Mouse (Mus musculus): ENCODE results near the gene Chtop. TPM values are rescaled to one million over a fixed set of nuclear protein-coding genes. Genes with fewer than 3 reads are reported as not detected.
A peak's percentile ranks its signal among the peaks of the same experiment; 100 is the strongest.

Gene Chtop
- total and polyA plus RNA-seq, 2 experiments from 2014 or later: 85.1 to 117 TPM

DNA sequence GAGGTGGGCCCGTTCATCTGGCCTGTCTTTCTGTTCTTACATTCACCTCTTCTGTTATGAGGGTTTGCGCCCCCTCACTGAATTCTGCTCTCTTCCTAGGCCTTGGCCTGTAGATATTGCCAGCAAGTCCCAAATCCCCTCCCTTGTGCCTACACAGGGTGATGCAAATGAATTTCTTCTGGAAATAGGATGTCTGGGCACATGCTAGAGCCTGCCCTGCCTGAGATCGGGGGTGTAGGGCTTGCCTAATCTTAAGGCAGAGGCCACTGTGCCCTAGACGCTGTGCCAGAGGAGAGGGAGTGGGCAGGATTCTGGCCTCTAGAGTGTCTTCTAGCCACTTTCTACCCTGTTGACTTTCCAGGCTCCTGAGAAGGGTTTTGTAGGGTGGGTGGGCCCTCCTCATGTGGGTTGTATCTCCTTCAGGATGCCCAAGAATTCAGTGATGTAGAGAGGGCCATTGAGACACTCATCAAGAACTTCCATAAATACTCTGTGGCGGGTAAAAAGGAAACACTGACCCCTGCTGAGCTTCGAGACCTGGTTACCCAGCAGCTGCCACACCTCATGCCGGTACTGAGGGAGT lies 18.1 kb upstream of the Chtop start:
- WGBS: 90% methylated on average over 7 of the region's 7 CpGs
- DNase-seq (ENCODE audit: low spot score) (no peak), ATAC-seq (ENCODE audit: insufficient read depth, low read depth) (no peak)
- no peak overlapping the region for H3K27ac ChIP-seq (ENCODE audit: low read depth)
- H3K9ac ChIP-seq (replicated peaks; ENCODE audit: low read depth, low read length): no peak overlapping the region
- no peak overlapping the region for H3K4me2 ChIP-seq (ENCODE audit: low read depth, low read length)
- H3K4me1 ChIP-seq (ENCODE audit: control insufficient read depth, insufficient read depth): no peaks in the 10 kb centered on the region
- no peak overlapping the region for H3K4me3 ChIP-seq (ENCODE audit: low read depth, low read length)
- TF ChIP-seq CTCF (IDR thresholded peaks at IDR 0.05; ENCODE audit: low read depth): no peak
- peaks cover 14% of the 10 kb centered on the region for H3K36me3 ChIP-seq (replicated peaks; ENCODE audit: control insufficient read depth, insufficient read depth, low read length)
- H3K9me3 ChIP-seq (replicated peaks; ENCODE audit: control insufficient read depth, low read length): no peaks in the 10 kb centered on the region
- no peaks in the 10 kb centered on the region for H3K27me3 ChIP-seq (ENCODE audit: control insufficient read depth, insufficient read depth, low read length)

DNA sequence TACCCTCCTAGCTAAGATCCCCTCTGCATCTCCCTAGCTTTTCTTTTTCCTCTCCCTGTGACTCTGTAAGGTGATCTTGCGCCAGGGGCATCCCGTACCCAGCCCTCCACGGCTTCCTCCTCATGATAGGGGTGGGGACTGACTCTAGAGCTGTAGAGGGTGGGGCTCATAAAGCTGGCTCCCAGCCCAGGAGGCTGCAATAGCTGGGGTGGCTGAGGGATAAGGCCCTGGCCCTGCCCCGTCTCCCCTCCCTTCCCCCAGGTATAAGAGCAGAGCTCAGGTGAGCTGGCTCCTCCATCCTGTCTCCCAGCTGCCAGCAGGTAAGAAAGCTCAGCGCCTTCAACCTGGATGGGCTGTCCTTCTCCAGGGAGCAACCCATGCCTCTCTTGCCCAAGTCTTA lies 17.3 kb upstream of the Chtop start, which contains the start of gene S100a14:
Gene S100a14, plus strand, starts transcription at position 277 of the 400 bp plus-strand sequence.
- H3K27ac ChIP-seq (ENCODE audit: low read depth): no peak within 1 kb of the TSS
- H3K27me3 ChIP-seq (ENCODE audit: control insufficient read depth, insufficient read depth, low read length): no peaks in the 10 kb centered on the region
- no peaks in the 10 kb centered on the region for H3K9me3 ChIP-seq (replicated peaks; ENCODE audit: control insufficient read depth, low read length)
- 26% methylated on average over 5 of the region's 5 CpGs for WGBS
- DNase-seq (ENCODE audit: low spot score) (no peak), ATAC-seq (ENCODE audit: insufficient read depth, low read depth) (no peak)
- peaks cover 14% of the 10 kb centered on the region for H3K36me3 ChIP-seq (replicated peaks; ENCODE audit: control insufficient read depth, insufficient read depth, low read length)
- H3K4me2 ChIP-seq (ENCODE audit: low read depth, low read length): no peak within 1 kb of the TSS
- no peak for TF ChIP-seq CTCF (IDR thresholded peaks at IDR 0.05; ENCODE audit: low read depth)
- TF ChIP-seq EP300 (IDR thresholded peaks at IDR 0.05; ENCODE audit: low read depth): no peak
- no peak within 1 kb of the TSS for H3K9ac ChIP-seq (replicated peaks; ENCODE audit: low read depth, low read length)
- H3K4me3 ChIP-seq (ENCODE audit: low read depth, low read length): no peak within 1 kb of the TSS
- no peaks in the 10 kb centered on the region for H3K4me1 ChIP-seq (ENCODE audit: control insufficient read depth, insufficient read depth)

DNA sequence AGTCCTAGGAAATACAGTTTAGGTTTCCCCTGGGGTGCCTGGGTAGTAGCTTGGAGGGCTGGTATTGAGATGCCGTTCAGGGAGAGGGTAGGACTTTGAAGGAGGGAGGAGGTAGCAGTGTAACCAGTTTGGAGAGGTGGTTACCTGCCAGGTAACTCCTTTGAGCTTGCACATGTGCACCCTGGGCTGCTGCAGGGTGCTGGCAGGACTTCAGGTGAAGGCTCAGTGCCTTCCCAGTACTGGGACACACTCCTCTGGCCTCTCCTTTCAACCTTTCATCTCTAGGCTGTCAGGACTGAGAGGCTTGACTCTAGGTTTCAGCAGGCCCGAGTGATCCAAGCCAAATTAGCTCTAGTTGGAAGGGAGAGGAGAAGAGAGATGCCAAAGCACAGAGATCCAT lies 16.8 kb upstream of the Chtop start:
- TF ChIP-seq CTCF (IDR thresholded peaks at IDR 0.05; ENCODE audit: low read depth) (no peak), EP300 (IDR thresholded peaks at IDR 0.05; ENCODE audit: low read depth) (no peak)
- H3K27me3 ChIP-seq (ENCODE audit: control insufficient read depth, insufficient read depth, low read length): no peaks in the 10 kb centered on the region
- H3K4me2 ChIP-seq (ENCODE audit: low read depth, low read length): no peak overlapping the region
- H3K9ac ChIP-seq (replicated peaks; ENCODE audit: low read depth, low read length): no peak overlapping the region
- ATAC-seq (ENCODE audit: insufficient read depth, low read depth) (no peak), DNase-seq (ENCODE audit: low spot score) (no peak)
- WGBS: 62% methylated on average over 2 of the region's 2 CpGs
- no peaks in the 10 kb centered on the region for H3K4me1 ChIP-seq (ENCODE audit: control insufficient read depth, insufficient read depth)
- no peak overlapping the region for H3K27ac ChIP-seq (ENCODE audit: low read depth)
- no peak overlapping the region for H3K4me3 ChIP-seq (ENCODE audit: low read depth, low read length)
- peaks cover 14% of the 10 kb centered on the region for H3K36me3 ChIP-seq (replicated peaks; ENCODE audit: control insufficient read depth, insufficient read depth, low read length)
- H3K9me3 ChIP-seq (replicated peaks; ENCODE audit: control insufficient read depth, low read length): no peaks in the 10 kb centered on the region

DNA sequence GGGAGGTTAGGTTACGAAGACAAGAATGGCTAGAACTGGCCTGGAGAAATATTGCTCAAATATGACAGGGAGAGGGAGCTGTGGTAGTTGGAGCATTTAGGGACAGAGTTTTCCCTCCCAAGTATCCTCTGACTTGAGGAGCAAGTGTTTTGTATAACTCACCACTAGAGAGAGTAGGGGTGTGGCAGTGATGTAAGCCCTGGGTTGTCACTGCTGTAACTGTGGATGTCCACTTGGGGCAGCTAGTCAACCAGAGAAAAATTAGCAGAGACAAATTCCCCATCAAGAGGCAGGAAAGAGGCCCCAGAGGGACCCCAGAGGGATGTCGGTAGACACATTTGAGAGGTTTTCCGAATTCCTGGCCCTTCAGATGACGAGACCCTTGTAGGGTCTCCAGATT lies 16.1 kb upstream of the Chtop start:
- DNase-seq (ENCODE audit: low spot score): peak; percentile 85
- Histone ChIP-seq H3K27me3 (ENCODE audit: control insufficient read depth, insufficient read depth, low read length) (no peaks in the 10 kb centered on the region), H3K4me1 (ENCODE audit: control insufficient read depth, insufficient read depth) (no peaks in the 10 kb centered on the region), H3K36me3 (replicated peaks; ENCODE audit: control insufficient read depth, insufficient read depth, low read length) (peaks cover 14% of the 10 kb centered on the region), H3K4me2 (ENCODE audit: low read depth, low read length) (no peak overlapping the region), H3K4me3 (ENCODE audit: low read depth, low read length) (no peak overlapping the region), H3K9ac (replicated peaks; ENCODE audit: low read depth, low read length) (no peak overlapping the region), H3K9me3 (replicated peaks; ENCODE audit: control insufficient read depth, low read length) (no peaks in the 10 kb centered on the region), H3K27ac (ENCODE audit: low read depth) (no peak overlapping the region)
- peak; percentile 77 for ATAC-seq (ENCODE audit: insufficient read depth, low read depth)
- 51% methylated on average over 4 of the region's 4 CpGs for WGBS
- no peak for TF ChIP-seq EP300 (IDR thresholded peaks at IDR 0.05; ENCODE audit: low read depth)
- TF ChIP-seq CTCF (IDR thresholded peaks at IDR 0.05; ENCODE audit: low read depth): peak; percentile 78

DNA sequence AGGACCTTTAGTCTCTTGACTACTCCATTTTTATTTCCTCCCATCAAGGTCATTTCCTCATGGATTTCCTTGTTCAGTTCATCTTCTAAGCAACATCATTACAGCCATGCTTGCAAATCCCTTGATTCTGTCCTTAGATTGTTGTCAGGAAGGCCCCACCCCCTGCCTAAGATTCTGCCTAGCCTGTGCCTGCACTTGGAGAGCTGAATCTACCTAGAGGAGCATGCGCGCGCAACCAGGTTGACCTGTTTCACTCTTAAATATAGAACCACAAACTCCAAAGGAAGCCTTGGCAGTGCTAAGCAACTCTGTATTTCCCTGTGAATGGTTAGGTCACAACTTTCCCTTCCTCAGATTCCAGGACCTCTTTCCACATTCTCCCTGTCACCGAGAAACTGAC lies 8.4 kb upstream of the Chtop start:
- no peak for TF ChIP-seq CTCF (IDR thresholded peaks at IDR 0.05; ENCODE audit: low read depth)
- TF ChIP-seq EP300 (IDR thresholded peaks at IDR 0.05; ENCODE audit: low read depth): no peak
- no peak for ATAC-seq (ENCODE audit: insufficient read depth, low read depth)
- 70% methylated on average over 4 of the region's 4 CpGs for WGBS

DNA sequence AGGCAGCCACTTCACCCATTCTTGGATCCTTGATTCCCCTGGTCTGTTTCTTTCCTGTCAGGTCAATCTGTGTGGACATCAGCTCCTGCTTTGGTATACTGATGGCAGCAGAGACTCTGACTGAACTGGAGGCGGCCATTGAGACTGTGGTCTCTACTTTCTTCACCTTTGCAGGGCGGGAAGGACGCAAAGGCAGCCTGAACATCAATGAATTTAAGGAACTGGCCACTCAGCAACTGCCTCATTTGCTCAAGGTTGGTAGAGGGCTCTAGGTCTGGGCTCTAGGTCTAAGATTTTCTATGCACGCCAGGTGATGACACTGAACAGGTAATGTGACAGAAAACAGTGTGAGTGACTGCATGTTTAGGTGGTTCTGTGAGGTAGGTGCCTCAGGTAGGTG lies 6.5 kb upstream of the Chtop start:
- H3K9me3 ChIP-seq (replicated peaks; ENCODE audit: control insufficient read depth, low read length): no peaks in the 10 kb centered on the region
- H3K4me3 ChIP-seq (ENCODE audit: low read depth, low read length): 0 out of 2 replicates have a peak overlapping the region, but pooled peaks have one; percentile 65
- H3K36me3 ChIP-seq (replicated peaks; ENCODE audit: control insufficient read depth, insufficient read depth, low read length): peaks cover 7% of the 10 kb centered on the region; the same call in 1 of the 2 replicates
- DNase-seq (ENCODE audit: low spot score): no peak
- no peak overlapping the region for H3K27ac ChIP-seq (ENCODE audit: low read depth)
- 85% methylated on average over 4 of the region's 4 CpGs for WGBS
- TF ChIP-seq CTCF (IDR thresholded peaks at IDR 0.05; ENCODE audit: low read depth) (no peak), EP300 (IDR thresholded peaks at IDR 0.05; ENCODE audit: low read depth) (no peak)
- no peak overlapping the region for H3K9ac ChIP-seq (replicated peaks; ENCODE audit: low read depth, low read length)
- H3K4me2 ChIP-seq (ENCODE audit: low read depth, low read length): peak overlapping the region; percentile 82
- no peaks in the 10 kb centered on the region for H3K27me3 ChIP-seq (ENCODE audit: control insufficient read depth, insufficient read depth, low read length)
- H3K4me1 ChIP-seq (ENCODE audit: control insufficient read depth, insufficient read depth): peaks cover 30% of the 10 kb centered on the region
- ATAC-seq (ENCODE audit: insufficient read depth, low read depth): no peak

More for the DNA sequence above, 8.4 kb upstream of the Chtop start:
- H3K36me3 ChIP-seq (replicated peaks; ENCODE audit: control insufficient read depth, insufficient read depth, low read length): peaks cover 7% of the 10 kb centered on the region; the same call in 1 of the 2 replicates
- H3K27me3 ChIP-seq (ENCODE audit: control insufficient read depth, insufficient read depth, low read length): no peaks in the 10 kb centered on the region
- no peak for DNase-seq (ENCODE audit: low spot score)
- no peak overlapping the region for H3K4me3 ChIP-seq (ENCODE audit: low read depth, low read length)
- no peaks in the 10 kb centered on the region for H3K9me3 ChIP-seq (replicated peaks; ENCODE audit: control insufficient read depth, low read length)
- H3K4me1 ChIP-seq (ENCODE audit: control insufficient read depth, insufficient read depth): peaks cover 24% of the 10 kb centered on the region
- H3K9ac ChIP-seq (replicated peaks; ENCODE audit: low read depth, low read length): no peak overlapping the region
- no peak overlapping the region for H3K27ac ChIP-seq (ENCODE audit: low read depth)
- H3K4me2 ChIP-seq (ENCODE audit: low read depth, low read length): no peak overlapping the region
